Mouse (Mus musculus): Measurements from ENCODE around the gene Smagp. TPM values are rescaled to one million over a fixed set of nuclear protein-coding genes. Genes with fewer than 3 reads are reported as not detected.
A peak's percentile ranks its signal among the peaks of the same experiment; 100 is the strongest.

Gene Smagp
- total and polyA plus RNA-seq, 3 experiments = 11.6 to 21.1 (median 12.9) TPM

GRCm38 (mm10) chr15:100651610-100652009, 14.9 kb upstream of the Smagp start:
- H3K27ac ChIP-seq = no peak overlapping the region
- WGBS = 74% methylated on average over 9 of the region's 9 CpGs
- H3K9ac ChIP-seq (ENCODE audit: low read depth, low read length) = no peak overlapping the region
- no peaks in the 10 kb centered on the region for H3K27me3 ChIP-seq (ENCODE audit: control insufficient read depth, insufficient read depth, low read length)
- no peak overlapping the region for H3K4me3 ChIP-seq
- intact Hi-C loops (cut with DNase I) = no loop called here
- no peaks in the 10 kb centered on the region for H3K4me1 ChIP-seq (ENCODE audit: control insufficient read depth, insufficient read depth, low read length)
- H3K79me2 ChIP-seq (replicated peaks; ENCODE audit: control insufficient read depth, insufficient read depth, low read length) = no peaks in the 10 kb centered on the region
- no peaks in the 10 kb centered on the region for H3K36me3 ChIP-seq (ENCODE audit: control insufficient read depth, insufficient read depth, low read length)
- DNase-seq = no peak
- no peak for TF ChIP-seq EP300 (IDR thresholded peaks at IDR 0.05; ENCODE audit: insufficient read depth, low read depth, low read length)
- no peak for TF ChIP-seq CTCF (IDR thresholded peaks at IDR 0.05)
- TF ChIP-seq POLR2A (IDR thresholded peaks at IDR 0.05; ENCODE audit: insufficient read depth, low read depth, low read length) = no peak

- H3K36me3 ChIP-seq (ENCODE audit: control insufficient read depth, insufficient read depth, low read length) = no peaks in the 10 kb centered on the region
These were observed 13.4 kb upstream of the Smagp start for GRCm38 (mm10) chr15:100650111-100650510.

GRCm38 (mm10) chr15:100646161-100646560, 9.4 kb upstream of the Smagp start:
- WGBS = 74% methylated on average over 6 of the region's 6 CpGs
- H3K27ac ChIP-seq = no peak overlapping the region
- intact Hi-C loops (cut with DNase I) = no loop called here
- no peak for DNase-seq
- no peaks in the 10 kb centered on the region for H3K36me3 ChIP-seq (ENCODE audit: control insufficient read depth, insufficient read depth, low read length)
- no peak overlapping the region for H3K4me3 ChIP-seq
- no peak overlapping the region for H3K9ac ChIP-seq (ENCODE audit: low read depth, low read length)
- H3K27me3 ChIP-seq (ENCODE audit: control insufficient read depth, insufficient read depth, low read length) = no peaks in the 10 kb centered on the region
- H3K4me1 ChIP-seq (ENCODE audit: control insufficient read depth, insufficient read depth, low read length) = no peaks in the 10 kb centered on the region
- no peak for TF ChIP-seq EP300 (IDR thresholded peaks at IDR 0.05; ENCODE audit: insufficient read depth, low read depth, low read length)
- TF ChIP-seq POLR2A (IDR thresholded peaks at IDR 0.05; ENCODE audit: insufficient read depth, low read depth, low read length) = no peak
- TF ChIP-seq CTCF (IDR thresholded peaks at IDR 0.05) = no peak
- H3K79me2 ChIP-seq (replicated peaks; ENCODE audit: control insufficient read depth, insufficient read depth, low read length) = no peaks in the 10 kb centered on the region

More at GRCm38 (mm10) chr15:100650111-100650510, 13.4 kb upstream of the Smagp start:
- intact Hi-C loops (cut with DNase I) = no loop called here
- Histone ChIP-seq H3K9ac (ENCODE audit: low read depth, low read length) (no peak overlapping the region), H3K4me1 (ENCODE audit: control insufficient read depth, insufficient read depth, low read length) (no peaks in the 10 kb centered on the region), H3K27me3 (ENCODE audit: control insufficient read depth, insufficient read depth, low read length) (no peaks in the 10 kb centered on the region), H3K4me3 (no peak overlapping the region), H3K79me2 (replicated peaks; ENCODE audit: control insufficient read depth, insufficient read depth, low read length) (no peaks in the 10 kb centered on the region), H3K27ac (no peak overlapping the region)
- no peak for TF ChIP-seq CTCF (IDR thresholded peaks at IDR 0.05)
- TF ChIP-seq EP300 (IDR thresholded peaks at IDR 0.05; ENCODE audit: insufficient read depth, low read depth, low read length) = no peak
- TF ChIP-seq POLR2A (IDR thresholded peaks at IDR 0.05; ENCODE audit: insufficient read depth, low read depth, low read length) = no peak
- DNase-seq = no peak
- 81% methylated on average over 10 of the region's 10 CpGs for WGBS

GRCm38 (mm10) chr15:100642451-100642850, 5.7 kb upstream of the Smagp start:
- H3K27ac ChIP-seq = no peak overlapping the region
- no peak overlapping the region for H3K4me3 ChIP-seq
- 88% methylated on average over 7 of the region's 7 CpGs for WGBS
- no peaks in the 10 kb centered on the region for H3K27me3 ChIP-seq (ENCODE audit: control insufficient read depth, insufficient read depth, low read length)
- TF ChIP-seq POLR2A (IDR thresholded peaks at IDR 0.05; ENCODE audit: insufficient read depth, low read depth, low read length) = no peak
- TF ChIP-seq EP300 (IDR thresholded peaks at IDR 0.05; ENCODE audit: insufficient read depth, low read depth, low read length) = no peak
- no peak for TF ChIP-seq CTCF (IDR thresholded peaks at IDR 0.05)
- H3K4me1 ChIP-seq (ENCODE audit: control insufficient read depth, insufficient read depth, low read length) = peaks cover 7% of the 10 kb centered on the region
- no peak for DNase-seq
- no peaks in the 10 kb centered on the region for H3K36me3 ChIP-seq (ENCODE audit: control insufficient read depth, insufficient read depth, low read length)
- no peak overlapping the region for H3K9ac ChIP-seq (ENCODE audit: low read depth, low read length)
- H3K79me2 ChIP-seq (replicated peaks; ENCODE audit: control insufficient read depth, insufficient read depth, low read length) = no peaks in the 10 kb centered on the region
- intact Hi-C loops (cut with DNase I) = no loop called here

GRCm38 (mm10) chr15:100641226-100641810, 4.6 kb upstream of the Smagp start:
- intact Hi-C loops (cut with DNase I) = no loop called here
- DNase-seq = no peak
- H3K9ac ChIP-seq (ENCODE audit: low read depth, low read length) = no peak overlapping the region
- H3K36me3 ChIP-seq (ENCODE audit: control insufficient read depth, insufficient read depth, low read length) = no peaks in the 10 kb centered on the region
- TF ChIP-seq POLR2A (IDR thresholded peaks at IDR 0.05; ENCODE audit: insufficient read depth, low read depth, low read length) = no peak
- no peak for TF ChIP-seq CTCF (IDR thresholded peaks at IDR 0.05)
- no peak for TF ChIP-seq EP300 (IDR thresholded peaks at IDR 0.05; ENCODE audit: insufficient read depth, low read depth, low read length)
- H3K27ac ChIP-seq = no peak overlapping the region
- peaks cover 7% of the 10 kb centered on the region for H3K4me1 ChIP-seq (ENCODE audit: control insufficient read depth, insufficient read depth, low read length)
- no peaks in the 10 kb centered on the region; the same call in 1 of the 2 replicates for H3K27me3 ChIP-seq (ENCODE audit: control insufficient read depth, insufficient read depth, low read length)
- 39% methylated on average over 11 of the region's 16 CpGs for WGBS
- no peak overlapping the region for H3K4me3 ChIP-seq
- H3K79me2 ChIP-seq (replicated peaks; ENCODE audit: control insufficient read depth, insufficient read depth, low read length) = no peaks in the 10 kb centered on the region

- DNase-seq = no peak
- no peak for TF ChIP-seq POLR2A (IDR thresholded peaks at IDR 0.05; ENCODE audit: insufficient read depth, low read depth, low read length)
- 0 out of 2 replicates have a peak, but pooled peaks have one; percentile 2 for TF ChIP-seq EP300 (IDR thresholded peaks at IDR 0.05; ENCODE audit: insufficient read depth, low read depth, low read length)
- no peaks in the 10 kb centered on the region; the same call in 1 of the 2 replicates for H3K27me3 ChIP-seq (ENCODE audit: control insufficient read depth, insufficient read depth, low read length)
These were observed 3.4 kb upstream of the Smagp start for GRCm38 (mm10) chr15:100639972-100640750.

More at GRCm38 (mm10) chr15:100639972-100640750, 3.4 kb upstream of the Smagp start:
- WGBS = 82% methylated on average over 16 of the region's 16 CpGs
- Histone ChIP-seq H3K36me3 (ENCODE audit: control insufficient read depth, insufficient read depth, low read length) (no peaks in the 10 kb centered on the region), H3K27ac (no peak overlapping the region), H3K79me2 (replicated peaks; ENCODE audit: control insufficient read depth, insufficient read depth, low read length) (no peaks in the 10 kb centered on the region), H3K4me3 (no peak overlapping the region), H3K4me1 (ENCODE audit: control insufficient read depth, insufficient read depth, low read length) (peaks cover 7% of the 10 kb centered on the region), H3K9ac (ENCODE audit: low read depth, low read length) (no peak overlapping the region)
- intact Hi-C loops (cut with DNase I) = loop anchor here (5.0 kb wide), 1 partner anchor 42 kb away; no protein-coding TSS in a partner anchor
